Mouse (Mus musculus): ENCODE results near the gene Dab2.

DNA sequence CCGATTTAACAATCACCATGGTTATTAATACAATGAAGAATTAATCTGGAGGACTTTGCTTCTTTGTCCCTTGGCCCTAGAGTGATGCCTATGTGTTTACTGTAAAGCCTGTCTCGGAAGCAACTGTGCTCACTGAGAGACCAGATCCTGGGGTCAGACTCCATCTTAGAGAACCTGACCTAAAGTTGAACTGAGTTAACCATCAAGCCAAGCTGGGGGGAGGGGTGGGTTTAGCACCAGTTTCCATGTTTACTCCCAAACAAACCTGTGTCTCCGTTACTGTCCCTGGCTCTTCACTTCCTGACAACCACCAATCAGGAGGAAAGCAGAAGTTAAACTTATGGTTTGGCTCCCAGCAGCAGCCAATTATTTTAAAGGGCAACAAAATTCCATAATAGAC, 184.0 kb downstream of the Dab2 start:
- TF ChIP-seq CTCF (IDR thresholded peaks at IDR 0.05) (no peak), EP300 (IDR thresholded peaks at IDR 0.05) (no peak)

Measured in lung, postnatal 0 days (tissue).